Mouse (Mus musculus): ENCODE results near the gene Zfp747.
A peak's percentile ranks its signal among the peaks of the same experiment; 100 is the strongest.
"Not testable (repeated sequence)": the region's sequence is repeated elsewhere in the genome, so short reads cannot be mapped to it uniquely, and the experiment has no call there.

Gene Zfp747

DNA sequence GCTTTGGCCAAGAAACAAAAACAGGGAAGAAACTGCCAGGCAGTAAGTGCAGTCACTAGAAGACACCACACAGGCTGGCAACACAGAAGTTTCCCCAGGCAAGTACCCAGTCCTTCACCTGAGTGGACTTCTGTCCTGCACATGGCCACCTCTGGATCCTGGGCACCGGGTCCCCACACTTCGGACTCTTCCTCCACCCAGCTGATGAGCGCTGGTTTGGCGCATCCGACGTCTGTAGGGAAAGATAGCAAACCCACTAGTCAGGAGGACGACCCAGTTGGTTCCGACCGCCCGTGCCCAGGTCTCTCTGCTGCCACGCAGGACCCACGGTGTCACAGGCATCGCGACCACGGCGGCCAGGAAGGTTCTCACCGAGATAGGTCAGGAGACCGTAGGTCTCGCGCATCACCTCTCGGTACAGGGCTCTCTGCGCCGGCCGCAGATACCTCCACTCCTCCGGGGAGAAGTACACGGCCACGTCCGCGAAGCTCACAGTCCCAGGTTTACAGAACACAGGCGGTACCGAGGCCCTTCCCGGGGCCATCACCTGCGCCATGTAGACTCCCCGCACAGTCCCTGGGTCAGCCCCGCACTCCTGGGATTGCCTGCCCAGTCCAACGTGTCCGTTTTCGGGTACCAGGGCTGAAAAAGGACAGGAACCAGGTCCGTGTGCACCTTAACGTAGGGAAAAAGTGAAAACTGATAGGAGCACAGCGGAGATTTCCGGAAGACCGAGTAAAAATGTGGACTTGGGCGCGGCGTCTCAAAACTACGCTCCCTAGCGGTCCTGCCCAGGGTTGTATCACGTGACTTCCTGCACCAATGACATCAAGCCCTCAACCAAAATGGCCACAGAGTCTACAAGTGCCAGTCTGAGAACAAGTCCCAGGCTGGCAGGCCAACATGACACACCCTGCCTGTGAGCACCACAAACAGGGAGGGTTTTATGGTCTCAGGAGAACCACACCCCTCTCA is at the start of gene Zfp747:
TSS of gene Zfp747 (minus strand) at position 780 of the 975 bp plus-strand sequence.
- DNase-seq (ENCODE audit: low read depth), result peak; percentile 97

DNA sequence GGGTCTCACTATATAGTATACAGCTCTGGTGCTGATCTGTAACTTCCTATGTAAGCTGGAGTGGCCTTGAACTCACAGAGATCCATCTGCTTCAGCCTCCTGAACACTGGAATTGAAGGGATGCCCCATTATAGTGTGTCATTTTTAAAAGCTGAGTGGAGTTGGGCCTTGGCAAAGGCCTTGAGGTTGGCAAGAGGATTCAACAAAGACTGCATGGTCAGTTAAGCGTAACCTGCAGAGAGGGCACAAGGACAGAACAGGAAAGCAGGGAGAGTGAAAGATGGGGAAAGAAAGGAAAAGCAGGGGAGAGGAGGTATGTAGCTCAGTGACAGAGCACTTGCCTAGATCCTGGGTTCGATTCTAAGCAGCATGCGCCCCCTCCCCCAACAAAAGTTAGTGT is 49.4 kb upstream of the Zfp747 start:
- DNase-seq (ENCODE audit: low read depth), result no peak

DNA sequence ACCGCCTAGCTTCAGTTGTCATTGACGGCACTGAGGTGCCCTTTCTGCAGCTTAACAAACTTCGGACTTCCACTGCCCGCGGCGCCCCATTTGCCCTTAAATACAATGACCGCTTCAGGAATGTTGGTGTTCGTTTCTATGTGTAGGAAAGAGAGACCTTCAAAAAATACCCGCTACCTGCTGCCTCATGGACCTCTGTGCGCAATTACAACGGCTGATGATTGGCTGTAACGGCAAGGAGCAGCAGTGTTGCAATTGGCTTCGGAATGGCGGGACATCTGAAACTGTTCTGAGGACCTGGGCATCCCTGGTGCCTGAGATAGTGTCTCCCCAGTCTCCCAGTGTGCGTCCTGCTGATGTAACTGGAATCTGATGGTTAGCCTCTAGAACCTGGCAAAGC is 46.4 kb upstream of the Zfp747 start:
- DNase-seq (ENCODE audit: low read depth), result no peak

DNA sequence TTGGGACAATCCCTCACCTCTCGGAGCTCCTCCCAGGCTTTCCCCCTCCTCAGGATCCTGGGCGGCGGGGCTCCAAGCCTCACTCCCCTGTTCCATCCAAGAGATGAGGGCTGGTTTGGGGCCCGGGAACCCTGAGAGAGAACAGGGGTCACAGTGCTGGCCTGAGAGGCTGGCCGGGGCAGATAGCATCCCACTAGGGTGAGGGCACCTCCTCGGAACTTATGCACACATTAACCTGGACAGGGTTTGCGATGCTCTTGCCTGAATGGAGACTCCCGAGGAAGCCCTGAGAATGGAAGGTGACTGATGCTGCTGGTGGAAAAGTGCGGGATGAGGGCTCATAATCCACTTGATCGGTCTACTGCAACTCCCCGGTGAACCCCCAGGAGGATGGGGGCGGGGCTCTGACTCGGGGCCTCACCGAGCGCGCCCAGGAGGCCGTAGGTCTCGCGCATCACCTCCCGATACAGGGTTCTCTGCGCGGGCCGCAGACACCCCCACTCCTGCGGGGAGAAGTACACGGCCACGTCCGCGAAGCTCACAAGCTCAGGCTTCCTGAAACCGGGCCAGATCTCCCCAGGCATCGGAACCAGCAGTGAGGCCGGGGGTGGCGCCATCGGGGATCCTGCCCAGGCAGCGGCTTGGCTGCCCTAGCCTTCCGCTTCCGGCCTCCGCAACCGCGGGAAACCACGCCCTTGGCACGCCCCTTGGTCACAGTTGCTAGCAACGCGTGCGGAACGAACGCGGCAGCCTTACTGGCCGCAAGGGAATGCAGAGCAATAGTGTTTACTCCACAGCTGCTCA is 45.7 kb upstream of the Zfp747 start, which contains the start of gene Zfp688:
TSS of gene Zfp688 (minus strand) at position 681 of the 804 bp plus-strand sequence.
- peak; percentile 98 for DNase-seq (ENCODE audit: low read depth)

DNA sequence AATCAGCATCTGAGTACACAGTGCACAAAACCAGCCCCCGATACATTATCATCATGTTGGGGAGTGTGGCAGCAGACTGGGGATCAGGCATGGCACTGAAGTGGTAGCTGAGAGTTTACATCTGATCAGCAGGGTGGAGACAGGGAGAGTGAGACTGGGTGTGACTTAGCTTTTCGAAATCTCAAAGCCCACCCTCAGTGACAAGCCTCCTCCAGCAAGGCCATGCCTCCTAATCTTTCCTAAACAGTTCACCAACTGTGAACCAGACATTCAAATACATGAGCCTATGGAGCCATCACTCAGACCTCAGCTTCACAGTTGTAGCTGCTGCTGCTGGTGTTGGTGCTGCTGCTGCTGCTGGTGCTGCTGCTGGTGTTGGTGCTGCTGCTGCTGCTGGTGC is 35.6 kb upstream of the Zfp747 start:
- no peak for DNase-seq (ENCODE audit: low read depth)

DNA sequence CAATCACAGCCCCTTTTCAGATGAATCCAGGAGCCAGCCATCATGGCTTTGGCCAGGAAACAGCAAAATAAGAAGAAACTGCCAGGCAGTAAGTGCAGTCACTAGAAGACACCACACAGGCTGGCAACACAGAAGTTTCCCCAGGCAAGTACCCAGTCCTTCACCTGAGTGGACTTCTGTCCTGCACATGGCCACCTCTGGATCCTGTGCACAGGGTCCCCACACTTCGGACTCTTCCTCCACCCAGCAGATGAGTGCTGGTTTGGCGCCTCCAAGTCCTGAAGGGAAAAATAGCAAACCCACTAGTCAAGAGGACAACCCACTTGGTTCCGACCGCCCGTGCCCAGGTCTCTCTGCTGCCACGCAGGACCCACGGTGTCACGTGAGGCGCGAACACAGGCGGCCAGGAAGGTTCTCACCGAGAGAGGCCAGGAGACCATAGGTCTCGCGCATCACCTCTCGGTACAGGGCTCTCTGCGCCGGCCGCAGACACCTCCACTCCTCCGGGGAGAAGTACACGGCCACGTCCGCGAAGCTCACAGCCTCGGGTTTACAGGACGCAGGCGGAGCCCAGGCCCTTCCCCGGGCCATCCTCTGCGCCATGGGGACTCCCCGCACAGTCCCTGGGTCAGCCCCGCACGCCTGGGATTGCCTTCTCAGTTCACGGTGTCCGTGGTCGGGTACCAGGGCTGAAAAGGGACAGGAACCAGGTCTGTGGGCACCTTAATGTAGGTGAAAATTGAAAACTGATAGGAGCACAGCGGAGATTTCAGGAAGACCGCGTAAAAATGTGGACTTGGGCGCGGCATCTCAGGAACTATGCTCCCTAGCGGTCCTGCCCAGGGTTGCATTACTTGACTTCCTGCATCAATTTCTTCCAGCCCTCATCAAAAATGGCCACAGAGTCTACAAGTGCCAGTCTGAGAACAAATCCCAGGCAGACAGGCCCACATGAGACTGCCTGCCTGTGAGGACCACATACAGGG is 30.4 kb upstream of the Zfp747 start, which contains the start of gene Zfp764:
TSS of gene Zfp764 (minus strand) at position 821 of the 986 bp plus-strand sequence.
- peak; percentile 94 for DNase-seq (ENCODE audit: low read depth)

DNA sequence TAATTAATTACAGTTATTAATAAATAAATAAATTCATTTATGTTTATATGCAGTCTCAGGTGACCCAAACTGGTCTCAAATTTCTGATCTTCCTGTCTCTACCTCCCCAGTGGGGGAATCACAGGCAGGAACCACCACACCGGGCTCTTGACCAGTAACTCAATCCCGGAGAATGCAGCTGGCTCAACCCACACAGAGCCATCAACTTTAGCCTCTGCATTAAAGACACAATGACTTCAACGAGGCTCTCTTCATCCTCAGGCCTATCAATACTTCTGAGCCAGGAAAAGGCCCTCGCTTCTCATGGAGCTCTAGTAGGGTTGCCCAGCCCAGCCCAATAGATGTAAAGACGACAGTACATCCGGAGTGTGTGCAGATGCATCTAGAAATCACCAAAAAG is 28.3 kb upstream of the Zfp747 start:
- DNase-seq (ENCODE audit: low read depth), result not testable (repeated sequence)

DNA sequence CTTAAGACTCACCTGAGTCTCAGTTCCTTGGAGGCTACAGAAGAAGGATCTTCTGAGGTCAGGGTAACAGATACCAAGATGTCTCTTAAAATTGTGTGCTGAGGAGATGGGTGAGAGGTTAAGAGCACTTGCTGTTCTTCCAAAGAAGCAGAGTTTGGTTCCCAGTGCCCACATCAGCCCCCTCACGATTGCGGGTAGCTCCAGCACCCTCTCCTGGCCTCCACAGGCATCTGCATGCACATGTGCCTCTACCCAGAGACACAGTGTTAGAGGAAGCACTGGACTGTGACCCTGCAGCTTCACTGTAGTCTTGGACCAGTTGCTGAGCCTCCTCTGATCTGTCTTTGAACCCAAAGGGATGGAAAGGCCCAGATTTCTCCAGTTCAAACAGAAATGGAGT is 27.1 kb upstream of the Zfp747 start:
- DNase-seq (ENCODE audit: low read depth), result no peak

DNA sequence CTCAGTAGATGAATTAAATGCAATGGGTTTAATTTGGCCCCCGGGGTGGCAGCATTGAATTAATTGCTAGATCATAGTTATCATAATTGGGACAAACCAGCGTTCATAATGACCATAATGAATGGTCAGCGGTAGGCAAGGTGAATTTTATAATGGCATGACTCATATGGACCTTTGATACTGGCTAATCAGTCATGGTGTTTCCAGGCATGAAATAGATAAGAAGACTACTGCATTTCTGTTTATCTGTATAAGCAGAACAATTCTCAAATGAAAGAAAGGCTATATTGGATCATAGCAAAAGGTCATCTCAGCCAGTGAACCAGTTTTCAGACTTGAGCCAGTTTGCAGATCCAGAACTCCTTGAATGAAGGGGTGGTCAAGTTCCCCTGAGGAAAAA is 24.5 kb upstream of the Zfp747 start:
- DNase-seq (ENCODE audit: low read depth), result no peak

DNA sequence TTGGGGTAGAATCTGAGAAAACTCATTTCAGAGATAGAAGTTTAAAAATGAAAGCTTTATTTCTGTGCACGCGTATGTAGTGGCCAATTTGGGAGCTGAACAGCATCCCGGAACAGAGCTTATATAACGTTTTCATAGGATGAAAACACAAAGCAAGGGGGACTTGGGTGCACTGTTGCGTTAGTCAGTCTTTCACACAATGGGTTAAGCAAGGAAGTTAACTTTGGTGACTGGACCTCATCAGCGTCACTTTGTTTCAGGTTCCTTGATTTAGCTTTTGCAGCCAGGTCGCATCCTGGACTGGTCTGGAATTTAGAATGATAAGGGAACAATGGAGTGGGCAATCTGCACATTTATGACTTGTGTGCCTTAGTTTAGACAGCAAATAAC is 18.1 kb upstream of the Zfp747 start:
- no peak for DNase-seq (ENCODE audit: low read depth)

DNA sequence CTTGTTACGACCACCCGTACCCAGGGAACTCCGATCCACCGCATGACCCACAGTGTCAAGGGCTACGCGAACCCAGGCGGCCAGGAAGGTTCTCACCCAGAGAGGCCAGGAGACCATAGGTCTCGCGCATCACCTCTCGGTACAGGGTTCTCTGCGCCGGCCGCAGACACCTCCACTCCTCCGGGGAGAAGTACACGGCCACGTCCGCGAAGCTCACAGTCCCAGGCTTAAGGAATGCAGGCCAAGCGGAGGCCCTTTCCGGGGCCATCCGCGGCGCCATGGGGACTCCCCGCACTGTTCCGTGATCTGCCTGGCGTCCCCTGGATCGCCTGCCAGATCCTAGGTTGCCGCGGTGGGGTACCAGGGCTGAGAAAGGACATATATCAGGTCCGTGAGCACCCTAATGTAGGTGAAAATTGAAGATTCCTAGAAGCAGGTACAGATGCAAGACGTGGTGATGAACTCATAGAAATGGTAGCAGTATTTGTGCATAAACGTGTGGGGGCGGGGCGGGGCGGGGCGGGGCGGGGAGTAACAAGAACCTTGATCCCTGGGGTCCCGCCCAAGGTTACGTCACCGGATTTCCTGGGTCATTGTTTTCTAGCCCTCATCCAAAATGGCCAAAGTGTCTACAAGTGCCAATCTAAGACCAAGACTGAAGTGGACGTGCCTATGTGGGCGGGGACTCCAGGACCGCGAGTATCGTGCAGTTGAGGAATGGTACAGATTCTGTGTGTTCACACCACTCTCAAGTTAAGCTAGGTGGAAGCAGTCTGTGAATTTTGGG is 17.5 kb upstream of the Zfp747 start, which contains the start of gene E430018J23Rik:
TSS of gene E430018J23Rik (minus strand) at position 473 of the 787 bp plus-strand sequence.
- DNase-seq (ENCODE audit: low read depth), result peak; percentile 98

DNA sequence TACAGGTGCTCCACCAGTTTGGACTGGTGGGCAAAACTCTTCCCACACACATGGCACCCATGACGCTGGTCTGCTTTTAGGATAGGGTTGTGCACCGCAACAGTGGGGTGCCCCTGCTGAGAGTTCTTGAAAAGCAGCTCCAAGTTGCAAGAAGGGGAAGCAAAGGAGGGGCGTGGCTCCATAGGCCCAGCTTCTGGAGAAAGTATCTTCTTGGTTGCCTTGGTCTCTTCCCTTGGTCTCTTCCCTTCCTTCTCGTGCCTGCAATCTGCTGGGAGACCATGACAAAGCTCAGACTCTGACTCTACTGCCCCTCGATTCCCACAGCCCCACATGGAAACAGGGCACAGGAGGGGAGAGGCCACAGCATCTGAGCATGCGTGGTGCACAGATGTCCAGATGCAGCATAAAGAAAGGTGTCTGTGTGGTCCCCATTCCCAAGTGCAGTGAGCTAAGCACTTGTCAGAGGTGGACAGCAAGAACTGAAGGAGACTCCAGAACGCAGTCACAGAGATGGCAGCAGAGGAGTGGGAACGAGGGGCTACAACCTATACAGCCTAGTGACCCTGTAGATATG is 16.5 kb upstream of the Zfp747 start:
- no peak for DNase-seq (ENCODE audit: low read depth)

DNA sequence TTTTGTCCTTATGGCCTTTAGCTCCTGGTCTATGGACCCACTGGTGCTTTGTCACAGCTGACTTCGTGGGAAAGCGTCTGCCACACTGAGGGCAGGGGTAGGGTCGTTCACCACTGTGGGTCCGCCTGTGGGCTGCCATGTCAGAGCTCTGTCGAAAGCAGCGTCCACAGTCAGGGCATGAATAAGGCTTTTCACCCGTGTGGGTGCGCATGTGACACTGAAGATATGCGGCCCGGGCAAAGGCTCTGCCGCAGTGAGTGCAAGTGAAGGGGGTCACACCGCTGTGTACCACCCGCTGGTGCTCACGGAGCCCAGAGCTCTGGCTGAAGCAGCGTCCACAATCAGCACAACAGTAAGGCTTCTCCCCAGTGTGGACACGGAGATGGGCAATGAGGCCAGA is 15.7 kb upstream of the Zfp747 start:
- no peak for DNase-seq (ENCODE audit: low read depth)

DNA sequence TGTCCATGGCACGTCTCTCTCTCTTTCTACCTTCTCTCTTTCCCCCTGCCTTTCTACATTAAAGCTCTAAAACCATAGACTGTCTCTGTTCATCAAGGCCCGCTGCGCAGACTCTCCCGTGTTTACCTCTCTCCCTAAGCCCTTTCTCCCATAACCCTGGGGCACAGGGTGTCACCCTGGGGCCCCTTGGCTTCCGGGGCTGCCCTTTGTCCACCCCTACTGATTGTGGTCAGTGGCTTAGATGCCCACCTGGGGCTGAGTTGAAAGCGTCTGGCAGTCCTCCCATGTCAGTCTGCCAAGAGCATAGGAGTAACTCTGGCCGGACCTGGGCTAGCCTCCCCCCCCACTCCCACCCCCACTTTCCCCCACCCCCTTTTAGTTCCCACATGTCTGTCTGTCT is 14.5 kb upstream of the Zfp747 start:
- no peak for DNase-seq (ENCODE audit: low read depth)

DNA sequence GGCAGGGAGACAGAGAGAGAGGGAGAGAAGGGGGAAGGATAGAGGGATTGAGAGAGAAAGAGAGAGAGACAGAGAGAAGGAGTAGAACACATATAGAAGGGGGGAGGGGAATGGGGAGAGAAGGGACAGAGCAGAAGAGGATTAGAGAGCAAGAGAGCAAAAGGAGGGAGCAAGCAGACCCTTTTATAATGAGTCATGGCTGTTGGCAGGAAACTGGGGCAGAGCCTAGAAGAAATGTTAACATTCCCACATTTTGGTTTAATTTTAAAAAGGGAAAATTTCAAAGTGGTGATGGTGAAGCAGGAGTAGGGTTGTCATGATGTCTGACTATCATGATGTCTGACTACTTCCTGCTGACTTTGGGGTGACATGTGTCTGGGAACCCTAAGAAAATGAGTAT is 12.4 kb upstream of the Zfp747 start:
- DNase-seq (ENCODE audit: low read depth), result not testable (repeated sequence)

DNA sequence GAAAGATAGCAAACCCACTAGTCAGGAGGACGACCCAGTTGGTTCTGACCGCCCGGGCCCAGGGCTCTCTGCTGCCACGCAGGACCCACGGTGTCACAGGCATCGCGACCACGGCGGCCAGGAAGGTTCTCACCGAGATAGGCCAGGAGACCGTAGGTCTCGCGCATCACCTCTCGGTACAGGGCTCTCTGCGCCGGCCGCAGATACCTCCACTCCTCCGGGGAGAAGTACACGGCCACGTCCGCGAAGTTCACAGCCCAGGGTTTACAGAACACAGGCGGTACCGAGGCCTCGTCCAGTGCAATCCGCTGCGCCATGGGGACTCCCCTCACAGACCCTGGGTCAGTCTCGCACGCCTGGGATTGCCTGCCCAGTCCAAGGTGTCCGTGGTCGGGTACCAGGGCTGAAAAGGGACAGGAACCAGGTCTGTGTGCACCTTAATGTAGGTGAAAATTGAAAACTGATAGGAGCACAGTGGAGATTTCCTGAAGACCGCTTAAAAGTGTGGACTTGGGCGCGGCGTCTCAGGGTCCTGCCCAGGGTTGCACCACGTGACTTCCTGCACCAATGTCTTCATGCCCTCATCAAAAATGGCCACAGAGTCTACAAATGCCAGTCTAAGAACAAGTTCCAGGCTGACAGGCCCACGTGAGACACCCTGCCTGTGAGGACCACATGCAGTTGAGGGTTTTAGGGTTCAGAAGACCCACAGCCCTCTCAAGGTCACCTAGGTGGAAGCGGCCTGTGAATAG is 11.0 kb upstream of the Zfp747 start, which contains the start of gene 9130019O22Rik:
TSS of gene 9130019O22Rik (minus strand) at position 526 of the 752 bp plus-strand sequence.
- peak; percentile 96 for DNase-seq (ENCODE audit: low read depth)

DNA sequence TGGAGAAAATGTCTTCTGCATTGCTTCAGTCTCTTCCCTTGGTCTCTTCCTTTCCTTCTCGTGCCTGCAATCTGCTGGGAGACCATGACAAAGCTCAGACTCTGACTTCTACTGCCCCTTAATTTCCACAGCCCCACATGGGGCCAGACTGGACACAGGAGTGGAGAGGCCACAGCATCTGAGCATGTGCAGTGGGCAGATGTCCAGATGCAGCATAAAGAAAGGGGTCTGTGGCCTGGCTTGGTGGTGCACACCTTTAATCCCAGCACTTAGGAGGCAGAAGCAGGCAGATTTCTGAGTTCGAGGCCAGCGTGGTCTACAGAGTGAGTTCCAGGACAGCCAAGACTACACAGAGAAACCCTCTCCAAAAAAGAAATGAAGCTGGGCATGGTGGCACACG is 9.7 kb upstream of the Zfp747 start:
- DNase-seq (ENCODE audit: low read depth), result not testable (repeated sequence)

DNA sequence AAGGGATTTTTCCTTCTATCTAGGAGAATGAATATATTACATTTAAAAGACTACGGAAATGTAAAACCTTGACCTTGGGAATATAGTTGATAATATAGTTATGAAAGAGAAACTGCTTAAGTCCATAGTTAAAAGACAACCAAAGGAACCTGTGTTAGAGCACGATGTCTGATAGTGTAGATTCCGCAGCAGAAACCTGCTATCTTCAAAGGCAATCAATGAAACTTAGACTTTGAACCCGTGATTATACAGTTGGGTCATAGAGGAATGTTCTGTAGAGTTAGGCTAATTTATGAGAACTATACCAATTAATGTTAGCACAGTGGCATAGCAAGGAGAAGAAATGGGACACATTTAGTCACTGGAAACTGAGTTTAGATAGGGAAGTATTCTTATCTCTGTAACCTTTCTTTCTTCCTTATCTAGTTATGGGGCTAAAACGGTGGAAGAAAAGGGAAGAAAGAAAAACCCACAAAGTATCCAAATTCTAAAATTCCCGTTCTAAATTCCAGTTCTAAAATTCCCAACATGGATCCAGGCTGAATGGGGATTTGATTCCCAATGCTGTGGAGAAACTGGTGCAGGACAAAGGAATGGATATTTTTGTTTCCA is 2.6 kb upstream of the Zfp747 start:
- no peak for DNase-seq (ENCODE audit: low read depth)

DNA sequence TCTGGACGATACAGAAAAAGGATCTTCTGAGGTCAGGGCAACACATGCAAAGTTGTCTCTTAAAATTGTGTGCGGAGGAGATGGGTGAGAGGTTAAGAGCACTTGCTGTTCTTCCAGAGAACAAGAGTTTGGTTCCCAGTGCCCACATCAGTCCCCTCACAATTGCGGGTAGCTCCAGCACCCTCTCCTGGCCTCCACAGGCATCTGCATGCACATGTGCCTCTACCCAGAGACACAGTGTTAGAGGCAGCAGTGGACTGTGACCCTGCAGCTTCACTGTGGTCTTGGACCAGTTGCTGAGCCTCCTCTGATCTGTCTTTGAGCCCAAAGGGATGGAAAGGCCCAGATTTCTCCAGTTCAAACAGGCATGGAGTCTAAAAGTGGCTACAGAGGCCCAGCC is 4.0 kb downstream of the Zfp747 start:
- DNase-seq (ENCODE audit: low read depth), result not testable (repeated sequence)

Data from naive thymus-derived CD4-positive, alpha-beta T cell, adult 2 months (primary cell).